Mouse (Mus musculus) MEL (cell line): ENCODE data around the gene Tnnt2. TPM values are rescaled to one million over a fixed set of nuclear protein-coding genes. Genes with fewer than 3 reads are reported as not detected.

Source experiments
- DNase-seq: peaks from one replicate; pipeline ENCODE4 v3.0.0; 2011; ENCODE audit warnings: low read depth, low spot score
- H3K27ac ChIP-seq: 2 replicates; pipeline ENCODE4 v1.5.1; 2012; ENCODE audit warnings: low read depth, mild to moderate bottlenecking, control low read depth, low read length, moderate library complexity; ENCODE audit not compliant: control insufficient read depth
- H3K27me3 ChIP-seq, 2 experiments: fragments of 150-350 bp in 1 of 2; sonication (generic) in 1 of 2; 2 replicates each; pipeline ENCODE4 v1.6.1; 2012; ENCODE audit warnings: low read length in 2 of 2, mild to moderate bottlenecking in 2 of 2, improper control_type of control experiment in 1 of 2, moderate library complexity in 1 of 2; ENCODE audit not compliant: insufficient read depth in 2 of 2, control insufficient read depth in 1 of 2
- H3K36me3 ChIP-seq, 2 experiments: 2 replicates each; pipeline ENCODE4 v1.6.1; 2012 to 2014; ENCODE audit warnings: low read length in 2 of 2, improper control_type of control experiment in 1 of 2, inconsistent platforms in 1 of 2, mild to moderate bottlenecking in 1 of 2; ENCODE audit not compliant: insufficient read depth in 2 of 2, control insufficient read depth in 1 of 2
- H3K4me1 ChIP-seq, 2 experiments: fragments of 150-350 bp in 1 of 2; sonication (generic) in 1 of 2; 2 replicates each; pipeline ENCODE4 v1.6.1; 2012; ENCODE audit warnings: low read length in 2 of 2, improper control_type of control experiment in 1 of 2, mild to moderate bottlenecking in 1 of 2; ENCODE audit not compliant: insufficient read depth in 2 of 2, control insufficient read depth in 1 of 2
- H3K4me3 ChIP-seq, 2 experiments: fragments of 150-350 bp in 1 of 2; sonication (generic) in 1 of 2; 2 replicates each; pipeline ENCODE4 v1.5.1; 2012; ENCODE audit warnings: low read depth in 2 of 2, low read length in 2 of 2, mild to moderate bottlenecking in 2 of 2, moderate library complexity in 2 of 2, control low read depth in 1 of 2, improper control_type of control experiment in 1 of 2; ENCODE audit not compliant: control insufficient read depth in 1 of 2, insufficient read depth in 1 of 2
- H3K79me2 ChIP-seq: 2 replicates; pipeline ENCODE4 v1.6.1; 2012; ENCODE audit warnings: mild to moderate bottlenecking, low read length, moderate library complexity; ENCODE audit not compliant: control insufficient read depth, poor library complexity, insufficient read depth
- H3K9ac ChIP-seq: 2 replicates; pipeline ENCODE4 v1.6.1; 2012; ENCODE audit warnings: low read depth, mild to moderate bottlenecking, control low read depth, low read length, moderate library complexity; ENCODE audit not compliant: control insufficient read depth, poor library complexity, severe bottlenecking
- H3K9me3 ChIP-seq: fragments of 150-350 bp; sonication (generic); replicated peaks from 2 replicates; pipeline ENCODE4 v1.6.1; 2012; ENCODE audit warnings: mild to moderate bottlenecking, low read length, improper control_type of control experiment, moderate library complexity; ENCODE audit not compliant: insufficient read depth
- ELF1 ChIP-seq: IDR thresholded peaks from 2 replicates; pipeline ENCODE4 v1.6.1; 2014; ENCODE audit warnings: low read depth, mild to moderate bottlenecking, inconsistent platforms, low read length, improper control_type of control experiment, moderate library complexity
- ETS1 ChIP-seq: IDR thresholded peaks from 2 replicates; pipeline ENCODE4 v1.6.1; 2012; ENCODE audit warnings: low read depth, mild to moderate bottlenecking, inconsistent platforms, low read length, improper control_type of control experiment, moderate library complexity
- GATA1 ChIP-seq: IDR thresholded peaks from 2 replicates; pipeline ENCODE4 v1.6.1; 2011; ENCODE audit warnings: low read depth, low read length, improper control_type of control experiment
- HCFC1 ChIP-seq: IDR thresholded peaks from 2 replicates; pipeline ENCODE4 v1.6.1; 2012; ENCODE audit warnings: low read depth, mild to moderate bottlenecking, inconsistent platforms, low read length, improper control_type of control experiment, moderate library complexity
- MXI1 ChIP-seq: IDR thresholded peaks from 2 replicates; pipeline ENCODE4 v1.6.1; 2011; ENCODE audit warnings: mild to moderate bottlenecking, low read depth, low read length, improper control_type of control experiment
- MYC ChIP-seq: IDR thresholded peaks from 2 replicates; pipeline ENCODE4 v1.6.1; 2011; ENCODE audit warnings: low read depth, mild to moderate bottlenecking, low read length, improper control_type of control experiment, moderate library complexity
- RAD21 ChIP-seq: IDR thresholded peaks from 2 replicates; pipeline ENCODE4 v1.6.1; 2011; ENCODE audit warnings: mild to moderate bottlenecking, low read depth, low read length, improper control_type of control experiment
- TAL1 ChIP-seq: IDR thresholded peaks from 2 replicates; pipeline ENCODE4 v1.6.1; 2012; ENCODE audit warnings: mild to moderate bottlenecking, inconsistent platforms, low read length, moderate library complexity, mixed read lengths
- TBP ChIP-seq: IDR thresholded peaks from 2 replicates; pipeline ENCODE4 v1.8.0; 2011; ENCODE audit warnings: low read depth, low read length, improper control_type of control experiment
- UBTF ChIP-seq: IDR thresholded peaks from 2 replicates; pipeline ENCODE4 v1.6.1; 2012; ENCODE audit warnings: low read depth, mild to moderate bottlenecking, inconsistent platforms, low read length, improper control_type of control experiment, moderate library complexity, borderline replicate concordance; ENCODE audit not compliant: insufficient read depth
- USF1 ChIP-seq: IDR thresholded peaks from 2 replicates; pipeline ENCODE4 v1.6.1; 2014; ENCODE audit warnings: low read depth, mild to moderate bottlenecking, inconsistent platforms, low read length, improper control_type of control experiment, moderate library complexity
- ZC3H11A ChIP-seq: IDR thresholded peaks from 2 replicates; pipeline ENCODE4 v1.6.1; 2012; ENCODE audit warnings: low read depth, mild to moderate bottlenecking, inconsistent platforms, low read length, improper control_type of control experiment
- polyA plus RNA-seq, 2 experiments: library from polyadenylated mRNA; stranded (reverse) in 1 of 2; unstranded in 1 of 2; fragments of >175 nt in 1 of 2; fragments of >200 nt in 1 of 2; gene quantifications; 2 replicates each; pipeline versions ENCODE4 v1.2.1 to v1.2.4; 2012; ENCODE audit warnings: low replicate concordance in 2 of 2, low read depth in 1 of 2; ENCODE audit not compliant: insufficient read length in 2 of 2, insufficient read depth in 1 of 2, missing spikeins in 1 of 2
- total RNA-seq: library from RNA; depleted of rRNA; stranded (reverse); fragments of 300-350 nt; gene quantifications from 2 replicates; pipeline ENCODE4 v1.2.3, GENCODE M21; 2012

Gene Tnnt2
- total and polyA plus RNA-seq, 3 experiments = not detected

GRCm38 (mm10) chr1:135856070-135856469 lies 19.9 kb downstream of the Tnnt2 start:
- no peak for DNase-seq
- Histone ChIP-seq H3K36me3 (no peaks in the 10 kb centered on the region), H3K27me3 (peaks cover 0 to 4% of the 10 kb centered on the region in 2 experiments; a peak in 2 of 4 replicates), H3K9me3 (no peaks in the 10 kb centered on the region), H3K9ac (no peak overlapping the region), H3K79me2 (no peaks in the 10 kb centered on the region), H3K4me3 (no peak overlapping the region), H3K27ac (no peak overlapping the region), H3K4me1 (no peaks in the 10 kb centered on the region)
- TF ChIP-seq HCFC1 (no peak), ZC3H11A (no peak), USF1 (no peak), TAL1 (no peak), MYC (no peak), MXI1 (no peak)

DNA sequence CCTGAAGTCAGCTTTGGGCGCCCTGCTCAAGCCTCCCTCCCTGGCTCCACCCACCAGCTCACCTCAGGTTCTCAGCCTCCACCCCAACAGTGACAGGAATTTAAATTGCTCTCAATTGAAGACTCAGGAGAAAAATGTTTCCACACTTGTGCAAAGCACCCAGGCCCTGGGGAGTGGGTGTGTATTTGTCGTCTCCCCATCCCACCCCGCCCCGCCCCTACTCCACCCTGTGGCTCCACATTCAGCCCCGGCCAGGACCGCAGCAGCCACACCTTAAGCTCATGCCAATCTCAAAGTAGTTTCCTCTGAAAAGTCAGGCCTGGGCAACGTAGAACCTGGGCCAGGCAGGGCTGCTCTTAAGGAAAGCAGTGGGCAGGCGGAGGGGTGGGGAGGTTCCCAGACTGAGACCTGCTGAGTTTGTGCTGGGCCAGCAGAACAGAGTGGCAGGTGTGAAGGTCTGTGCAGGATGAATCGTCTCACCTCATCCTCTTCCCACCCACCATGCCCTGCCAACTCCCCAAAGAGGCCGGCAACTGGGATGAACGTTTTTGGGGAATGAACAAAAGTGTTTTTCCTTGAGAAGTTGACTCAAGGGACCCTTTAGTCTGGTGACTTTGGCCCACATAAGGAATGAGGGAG lies 21.1 kb downstream of the Tnnt2 start:
- no peaks in the 10 kb centered on the region for H3K36me3 ChIP-seq
- TF ChIP-seq TBP = no peak
- no peak for TF ChIP-seq RAD21
- TF ChIP-seq TAL1 = no peak
- no peak for TF ChIP-seq UBTF
- TF ChIP-seq GATA1 = no peak
- TF ChIP-seq, all 39 proteins: peak for 0
- DNase-seq = no peak
- no peak overlapping the region for H3K27ac ChIP-seq
- no peaks in the 10 kb centered on the region for H3K9me3 ChIP-seq
- H3K4me3 ChIP-seq = no peak overlapping the region
- H3K79me2 ChIP-seq = no peaks in the 10 kb centered on the region
- peaks cover 0 to 4% of the 10 kb centered on the region in 2 experiments; a peak in 2 of 4 replicates for H3K27me3 ChIP-seq
- H3K4me1 ChIP-seq = no peaks in the 10 kb centered on the region
- H3K9ac ChIP-seq = no peak overlapping the region

GRCm38 (mm10) chr1:135858533-135858932 lies 22.4 kb downstream of the Tnnt2 start:
- Histone ChIP-seq H3K9me3 (no peaks in the 10 kb centered on the region), H3K4me1 (no peaks in the 10 kb centered on the region), H3K36me3 (no peaks in the 10 kb centered on the region), H3K4me3 (no peak overlapping the region), H3K27me3 (peaks cover 0 to 9% of the 10 kb centered on the region in 2 experiments; a peak in 2 of 4 replicates), H3K27ac (no peak overlapping the region), H3K79me2 (no peaks in the 10 kb centered on the region), H3K9ac (no peak overlapping the region)
- DNase-seq = no peak
- no peak for TF ChIP-seq ELF1
- TF ChIP-seq ETS1 = no peak
- TF ChIP-seq UBTF = no peak
- TF ChIP-seq GATA1 = no peak
